Mouse (Mus musculus) monocyte, adult 5-6 weeks (primary cell): ENCODE measurements around the gene Fam166a. TPM values are rescaled to one million over a fixed set of nuclear protein-coding genes. Genes with fewer than 3 reads are reported as not detected.
A peak's percentile ranks its signal among the peaks of the same experiment; 100 is the strongest.

Experiments
- ATAC-seq: fragments of 153-309, 156-312 bp; replicated peaks from 2 replicates; pipeline ENCODE4 v1.8.0; 2017; ENCODE audit warnings: mild to moderate bottlenecking; ENCODE audit not compliant: low TSS enrichment, insufficient number of reproducible peaks, severe bottlenecking, poor library complexity, low FRiP score
- total RNA-seq: library from RNA; stranded (forward); fragments of 200-1000, 200-491, 200-594 nt; gene quantifications from 3 replicates; pipeline ENCODE4 v1.2.3, GENCODE M21; 2017

Gene Fam166a
- total RNA-seq, 1 experiment from 2014 or later = not detected

DNA sequence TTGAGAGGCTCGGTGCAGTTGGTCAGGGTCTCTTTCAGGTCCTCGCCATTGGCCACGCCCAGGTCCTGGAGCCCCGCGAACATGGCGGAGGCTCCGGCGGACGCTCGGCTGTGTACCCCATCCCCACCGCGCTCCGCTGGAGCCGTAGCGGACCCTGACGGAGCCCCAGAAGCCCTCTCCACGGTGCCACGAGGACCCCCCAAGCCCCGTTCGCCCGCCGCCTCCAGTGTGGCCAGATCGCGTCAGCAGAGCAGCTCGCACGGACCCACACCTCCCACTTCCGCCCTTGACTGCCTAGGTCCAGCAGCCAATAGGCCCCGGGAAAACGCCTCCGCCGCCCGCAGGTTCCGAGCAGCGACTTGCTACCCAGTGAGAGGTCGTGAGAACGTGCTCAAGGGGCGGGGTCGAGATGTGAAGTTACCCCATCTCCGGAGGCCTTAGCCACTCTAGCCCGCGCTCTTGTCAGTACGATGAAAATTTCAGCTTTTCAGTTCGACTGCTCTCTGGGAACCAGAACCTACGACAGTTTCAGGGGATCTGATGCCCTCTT, 7.3 kb upstream of the Fam166a start, which contains the start of gene Nelfb:
Nelfb (minus strand) TSS at position 369 of the 550 bp plus-strand sequence.
- ATAC-seq = peak; percentile 97

DNA sequence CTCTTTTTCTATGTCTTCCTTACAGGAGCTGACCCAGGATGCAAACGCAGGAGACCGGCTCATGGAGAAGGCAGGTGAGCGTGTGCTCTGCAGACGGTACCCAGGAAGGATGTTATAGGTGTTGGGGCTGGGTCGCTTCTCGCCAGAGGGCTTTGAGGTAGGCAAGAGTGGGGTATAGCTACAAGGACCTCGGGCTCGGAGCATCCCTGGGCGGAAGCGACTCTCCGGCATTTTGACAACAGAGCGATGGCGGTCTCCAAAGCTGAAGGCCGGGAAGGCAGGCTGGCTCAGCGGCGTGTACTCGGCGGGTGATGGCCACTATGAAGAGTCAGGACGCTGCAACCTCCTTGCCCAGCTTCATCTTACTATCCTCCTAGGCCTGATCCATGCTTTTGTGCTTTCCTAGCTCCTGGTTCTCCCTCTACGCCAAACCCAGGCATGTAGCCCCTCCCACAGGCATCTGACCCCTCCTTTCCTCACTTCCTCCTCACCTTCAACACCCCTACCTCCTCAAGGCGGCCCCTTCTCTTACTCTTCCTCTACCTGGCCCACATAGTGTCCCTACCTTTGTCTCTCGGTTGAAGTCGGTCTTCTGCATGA, 5.2 kb upstream of the Fam166a start:
- ATAC-seq = no peak

DNA sequence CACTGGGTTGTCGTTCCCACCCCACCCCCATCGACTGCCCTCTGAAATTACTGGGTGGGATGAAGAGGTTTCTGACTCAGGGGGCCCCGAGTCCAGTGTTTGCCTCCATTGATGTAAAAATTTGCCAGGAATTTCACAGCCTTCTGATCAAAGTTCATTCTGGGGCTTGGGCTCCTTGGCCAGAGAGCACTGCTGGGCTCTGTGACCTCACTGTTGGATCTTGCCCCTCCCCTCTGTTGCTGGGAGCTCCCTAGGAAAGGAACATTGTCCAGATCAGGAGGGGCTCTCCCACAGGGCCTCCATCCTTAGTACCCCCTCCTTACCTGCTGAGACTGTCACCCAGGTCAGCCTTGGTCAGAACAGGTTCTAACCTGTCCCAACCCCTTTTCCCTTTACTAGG, 4.1 kb upstream of the Fam166a start, which contains the start of gene Stpg3:
Stpg3 (minus strand) TSS at position 194 of the 400 bp plus-strand sequence.
- no peak for ATAC-seq

GRCm38 (mm10) chr2:25217666-25218065, 879 bp upstream of the Fam166a start:
- ATAC-seq = no peak

DNA sequence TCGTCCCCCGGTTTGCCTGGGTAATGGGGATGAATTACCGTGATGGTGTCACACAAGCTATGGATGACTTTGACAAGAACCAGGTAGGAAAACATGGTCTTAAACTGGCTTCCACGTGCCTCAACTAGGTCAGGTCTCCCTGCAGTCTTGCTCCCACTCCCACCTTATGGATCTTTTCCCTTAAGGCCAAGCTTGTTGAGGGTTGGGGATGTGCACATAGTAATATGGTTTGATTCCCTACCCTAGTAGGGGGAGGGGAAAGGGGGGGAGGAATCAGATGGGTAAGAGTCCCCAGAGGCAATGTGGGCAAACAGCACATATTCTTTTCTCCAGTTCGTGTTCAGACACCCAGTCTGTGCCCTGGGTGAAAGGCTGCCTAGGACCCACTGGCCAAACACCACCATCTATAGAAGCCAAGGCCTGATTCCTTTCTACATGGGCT, 2.8 kb downstream of the Fam166a start:
- no peak for ATAC-seq

- peak; percentile 1; the same call in 1 of the 2 replicates for ATAC-seq
These were observed 5.3 kb downstream of the Fam166a start for GRCm38 (mm10) chr2:25223681-25224491.

DNA sequence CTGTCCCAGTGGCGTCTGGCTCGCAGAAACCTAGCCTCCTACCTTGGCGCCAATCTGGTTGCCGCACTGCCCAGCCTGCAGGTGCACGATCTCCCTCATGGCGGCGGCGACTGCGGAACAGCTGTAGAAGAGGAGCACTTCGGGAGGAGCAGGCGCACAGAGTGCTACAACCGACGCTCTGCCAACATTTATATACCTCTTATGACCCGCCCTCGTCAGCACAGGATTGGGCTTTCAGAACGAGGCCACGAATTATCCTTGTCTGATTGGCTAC, 5.9 kb downstream of the Fam166a start, which contains the start of gene Tubb4b:
Tubb4b (minus strand) TSS at position 211 of the 274 bp plus-strand sequence.
- no peak for ATAC-seq

GRCm38 (mm10) chr2:25224766-25225752, 6.5 kb downstream of the Fam166a start:
- peak; percentile 88 for ATAC-seq

DNA sequence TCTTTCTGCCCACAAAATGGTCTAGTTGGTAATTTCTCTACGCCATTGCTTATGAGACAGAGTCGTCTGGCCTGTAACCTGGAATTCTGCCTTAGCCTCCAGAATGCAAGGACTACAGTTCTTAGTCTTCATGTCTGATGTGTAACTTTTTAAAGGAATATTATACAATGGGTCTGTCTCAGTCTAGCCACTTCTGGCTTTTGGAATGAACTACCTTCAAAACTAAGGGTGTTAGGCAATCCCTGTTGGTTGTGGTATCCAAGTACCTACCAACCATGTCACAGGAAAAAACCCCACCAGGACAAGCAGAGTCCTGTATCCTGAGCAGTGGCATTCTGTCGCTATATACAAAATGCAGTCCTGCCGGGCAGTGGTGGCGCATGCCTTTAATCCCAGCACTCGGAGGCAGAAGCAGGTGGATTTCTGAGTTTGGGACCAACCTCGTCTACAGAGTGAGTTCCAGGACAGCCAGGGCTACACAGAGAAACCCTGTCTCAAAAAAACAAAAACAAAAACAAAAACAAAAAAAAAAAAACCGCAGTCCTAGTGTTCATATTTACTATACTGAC, 7.3 kb downstream of the Fam166a start:
- ATAC-seq = no peak

- ATAC-seq = no peak
These were observed 8.3 kb downstream of the Fam166a start for GRCm38 (mm10) chr2:25226864-25227263.

DNA sequence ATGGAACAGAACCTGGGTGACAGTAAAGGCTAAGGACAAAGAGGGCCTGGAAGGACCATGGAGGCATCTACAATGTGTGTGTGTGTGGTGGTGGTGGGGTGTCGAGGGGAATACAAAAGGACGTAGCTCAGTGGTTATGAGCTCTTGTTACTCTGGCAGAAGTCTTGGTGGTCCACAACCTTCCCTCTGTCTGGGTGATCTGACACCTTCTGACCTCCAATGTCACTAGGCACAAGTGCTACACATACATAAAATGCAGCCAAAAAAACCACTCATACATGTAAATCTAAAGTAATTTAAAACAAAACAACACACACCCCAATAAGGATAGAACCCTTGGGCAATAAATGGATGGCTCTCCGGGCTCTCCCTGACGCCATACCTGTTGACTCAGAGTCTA, 8.9 kb downstream of the Fam166a start:
- ATAC-seq = no peak

DNA sequence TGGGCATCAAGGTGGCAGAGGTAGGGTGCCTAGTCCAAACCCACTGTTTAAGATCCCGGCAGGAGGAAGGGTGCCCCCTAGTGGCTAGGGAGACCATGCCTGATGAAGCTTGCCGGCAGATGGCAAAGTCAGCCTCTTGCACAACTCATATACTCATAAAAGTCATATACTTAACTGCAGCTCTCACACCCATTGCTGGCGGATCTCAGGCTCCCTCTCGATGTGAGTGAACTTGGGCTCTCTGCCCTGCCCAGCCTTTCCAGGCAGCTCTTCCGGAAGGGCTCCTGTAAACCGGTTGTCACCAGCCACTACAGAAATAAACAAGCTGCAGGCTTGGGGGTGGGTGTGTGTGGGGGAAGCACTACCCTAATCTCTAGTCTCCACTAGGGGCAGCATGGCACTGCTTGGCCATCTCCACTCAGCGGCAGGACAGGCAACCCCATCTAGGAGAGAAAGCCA, 9.9 kb downstream of the Fam166a start:
- peak; percentile 50 for ATAC-seq

GRCm38 (mm10) chr2:25228995-25229530, 10.5 kb downstream of the Fam166a start:
- ATAC-seq = no peak

DNA sequence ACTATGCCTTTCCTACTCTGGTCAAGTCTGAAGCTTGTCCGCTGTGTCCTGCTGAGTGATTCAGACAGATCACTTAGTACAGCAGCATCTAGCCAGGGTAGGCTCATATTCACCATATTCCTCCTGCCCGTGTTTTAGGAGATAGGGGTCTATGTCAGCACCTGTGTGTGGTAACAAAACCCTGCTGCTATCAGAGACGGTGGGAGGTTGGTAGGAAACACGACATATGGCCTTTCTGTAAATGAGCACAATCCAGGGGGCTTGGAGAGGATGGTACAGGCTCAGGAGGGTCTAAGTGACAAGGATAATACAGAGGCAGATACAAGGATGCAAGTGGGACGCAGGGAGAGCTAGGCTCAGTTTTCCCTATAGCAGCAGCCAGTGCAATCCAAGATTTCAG, 11.0 kb downstream of the Fam166a start:
- ATAC-seq = no peak

GRCm38 (mm10) chr2:25230581-25230980, 12.0 kb downstream of the Fam166a start:
- no peak for ATAC-seq

- ATAC-seq = no peak
These were observed 12.5 kb downstream of the Fam166a start for GRCm38 (mm10) chr2:25231038-25231437.

GRCm38 (mm10) chr2:25233421-25233820, 14.9 kb downstream of the Fam166a start:
- no peak for ATAC-seq

GRCm38 (mm10) chr2:25234050-25234449, 15.5 kb downstream of the Fam166a start, which contains the start of gene Slc34a3:
Gene Slc34a3 (minus strand): TSS chr2:25234364.
- ATAC-seq = no peak
